Mouse (Mus musculus) left cerebral cortex, adult 9 months (tissue): ENCODE measurements around the gene Gm45021.
"Not testable (repeated sequence)": the region's sequence is repeated elsewhere in the genome, so short reads cannot be mapped to it uniquely, and the experiment has no call there.

ENCODE experiments used
- DNase-seq, 2 experiments: peaks; one replicate each; pipeline ENCODE4 v3.0.0; 2022; ENCODE audit warnings: low spot score in 2 of 2

Gene Gm45021

DNA sequence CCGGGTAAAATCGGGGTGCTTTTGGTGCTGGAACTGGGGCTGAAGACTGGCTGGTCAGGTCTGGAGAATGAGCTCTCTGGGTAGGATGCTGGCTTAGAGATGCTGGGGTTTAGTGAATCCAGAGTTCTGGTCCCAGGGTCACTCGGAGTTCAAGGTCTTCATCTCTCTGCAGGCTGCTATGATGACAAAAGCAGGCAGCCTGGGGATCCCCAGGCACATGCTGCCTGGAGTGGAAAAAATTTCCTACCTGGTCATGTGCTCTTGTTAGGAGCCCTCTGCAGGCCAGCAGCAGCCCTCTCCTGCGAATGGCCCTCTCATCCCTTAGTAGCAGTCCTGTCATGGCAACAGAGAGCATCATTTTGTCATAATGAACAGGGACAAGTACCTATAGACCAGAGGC, 24.1 kb downstream of the Gm45021 start:
- no peak for DNase-seq

DNA sequence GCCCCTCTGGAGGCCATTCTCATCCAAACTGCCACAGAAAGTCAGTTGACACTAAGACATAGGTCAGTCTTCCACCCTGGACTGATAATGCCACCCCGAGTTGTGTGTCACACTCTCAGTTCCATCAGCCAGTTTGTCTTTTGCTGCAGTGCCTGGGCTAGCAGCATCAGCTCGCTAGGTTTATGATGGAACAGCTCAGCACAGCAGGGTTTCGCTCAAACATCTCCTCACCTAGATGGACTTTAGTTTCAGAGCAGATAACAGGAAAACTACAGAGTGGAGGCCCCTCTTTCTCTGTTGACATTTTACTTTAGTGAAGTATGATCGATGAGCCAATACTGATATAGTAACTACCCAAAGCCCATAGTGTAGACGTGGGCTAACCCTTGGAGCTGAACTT, 25.3 kb downstream of the Gm45021 start:
- DNase-seq, result no peak

DNA sequence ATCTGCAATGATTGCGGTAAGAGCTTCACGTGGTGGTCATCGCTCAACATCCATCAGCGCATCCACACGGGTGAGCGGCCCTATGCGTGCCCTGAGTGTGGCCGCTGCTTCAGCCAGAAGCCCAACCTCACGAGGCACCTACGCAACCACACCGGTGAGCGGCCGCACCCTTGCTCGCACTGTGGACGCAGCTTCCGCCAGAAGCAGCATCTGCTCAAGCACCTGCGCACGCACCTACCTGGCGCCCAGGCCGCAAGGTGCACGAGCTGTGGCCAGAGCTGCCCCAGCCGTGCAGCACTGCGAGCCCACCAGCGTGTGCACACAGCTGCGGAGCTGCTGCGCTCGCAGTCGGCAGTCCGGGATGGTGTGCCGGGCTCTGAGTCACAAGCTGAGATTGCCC, 30.6 kb downstream of the Gm45021 start:
- no peak for DNase-seq

DNA sequence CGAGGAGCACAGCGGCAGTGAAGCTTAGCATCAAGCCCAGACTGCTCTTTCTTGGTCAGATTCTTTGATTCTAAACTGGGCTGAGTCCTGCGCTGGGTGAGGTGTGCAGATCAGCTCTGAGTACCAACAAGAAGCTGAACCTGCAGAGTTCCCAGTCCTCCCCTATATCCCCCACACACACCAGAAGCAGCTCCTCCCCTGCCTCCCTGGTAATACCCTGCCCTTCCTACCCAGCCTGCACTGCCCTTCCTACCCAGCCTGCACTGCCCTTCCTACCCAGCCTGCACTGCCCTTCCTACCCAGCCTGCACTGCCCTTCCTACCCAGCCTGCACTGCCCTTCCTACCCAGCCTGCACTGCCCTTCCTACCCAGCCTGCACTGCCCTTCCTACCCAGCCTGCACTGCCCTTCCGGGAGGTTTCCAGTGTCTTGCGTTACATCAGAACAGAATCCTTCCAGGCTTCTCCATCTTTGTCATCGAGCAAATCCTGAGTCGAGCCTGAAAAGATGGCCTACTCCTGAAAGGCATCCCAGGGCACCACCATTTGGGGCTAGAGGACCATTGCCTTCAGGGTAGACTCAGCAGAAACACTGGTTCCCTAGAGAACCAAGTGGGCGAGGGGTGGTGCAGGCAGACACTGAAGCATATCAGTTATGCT, 32.9 kb downstream of the Gm45021 start:
- DNase-seq, result not testable (repeated sequence)

GRCm38 (mm10) chr6:48623460-48623859, 34.0 kb downstream of the Gm45021 start:
- DNase-seq, result no peak

DNA sequence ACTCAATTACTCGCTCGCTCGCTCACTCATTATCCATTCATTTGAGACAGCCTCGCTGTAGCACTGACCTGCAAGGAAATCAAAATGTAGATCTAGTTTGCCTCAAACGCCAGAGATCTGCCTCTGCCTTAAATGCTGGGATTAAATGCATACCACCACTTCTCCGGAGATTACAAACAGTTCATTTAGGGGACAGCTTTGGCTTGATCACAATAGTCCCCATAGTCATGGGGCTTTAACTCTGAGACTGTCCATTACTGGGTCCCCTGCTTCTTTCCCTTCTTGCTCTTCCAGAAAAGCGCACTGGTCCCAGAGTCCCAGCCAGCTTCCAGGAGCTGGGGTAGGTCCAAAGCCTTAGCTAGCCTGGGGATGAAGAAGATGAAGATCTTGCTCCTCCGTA, 37.1 kb downstream of the Gm45021 start, which contains the start of gene AI854703:
AI854703 (plus strand) TSS at position 301 of the 400 bp plus-strand sequence.
- DNase-seq, result no peak

- DNase-seq, result peak in 1 of 2 experiments; percentile 71
These were observed 37.6 kb downstream of the Gm45021 start for GRCm38 (mm10) chr6:48626984-48627383.

- DNase-seq, result no peak
These were observed 38.1 kb downstream of the Gm45021 start for GRCm38 (mm10) chr6:48627511-48627924.

- no peak for DNase-seq
These were observed 39.0 kb downstream of the Gm45021 start for GRCm38 (mm10) chr6:48628377-48628776.

DNA sequence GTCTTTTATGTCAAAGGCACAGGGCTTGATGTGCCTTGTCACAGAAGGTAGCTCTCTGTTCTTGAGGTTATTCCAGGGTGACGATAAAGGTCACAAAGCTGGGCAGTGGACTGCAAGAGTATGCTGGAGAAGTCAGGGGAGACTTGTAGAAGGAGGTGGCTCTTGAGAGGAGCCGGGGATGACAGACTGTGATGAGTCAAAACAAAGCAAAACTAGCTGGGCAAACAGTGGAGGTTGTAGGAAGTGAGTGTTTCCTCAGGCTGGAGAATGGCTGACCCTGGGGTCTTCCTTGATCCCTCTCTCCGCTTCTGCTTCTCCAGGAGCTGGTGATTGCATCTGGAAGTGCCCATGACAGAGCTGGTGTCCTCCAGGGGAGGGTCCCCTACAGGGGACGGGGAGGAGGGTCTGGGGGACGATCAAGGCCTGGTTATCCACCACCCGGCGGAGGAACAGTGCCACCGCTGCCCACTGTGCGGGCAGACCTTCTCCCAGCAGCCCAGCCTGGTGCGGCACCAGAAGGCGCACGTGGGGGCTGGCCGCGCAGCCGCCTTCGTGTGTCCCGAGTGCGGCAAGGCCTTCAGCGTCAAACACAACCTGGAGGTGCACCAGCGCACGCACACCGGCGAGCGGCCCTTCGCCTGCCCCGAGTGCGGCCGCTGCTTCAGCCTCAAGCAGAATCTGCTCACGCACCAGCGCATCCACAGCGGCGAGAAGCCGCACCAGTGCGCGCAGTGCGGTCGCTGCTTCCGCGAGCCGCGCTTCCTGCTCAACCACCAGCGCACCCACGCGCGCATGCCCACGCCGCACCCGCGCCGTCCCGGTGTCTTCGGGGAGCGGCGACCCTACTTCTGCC, 39.6 kb downstream of the Gm45021 start:
- peak in 1 of 2 experiments; percentile 48 for DNase-seq

- DNase-seq, result no peak
These were observed 40.2 kb downstream of the Gm45021 start for GRCm38 (mm10) chr6:48629661-48630034.

GRCm38 (mm10) chr6:48630831-48631230, 41.4 kb downstream of the Gm45021 start:
- no peak for DNase-seq

GRCm38 (mm10) chr6:48635105-48635504, 45.7 kb downstream of the Gm45021 start:
- no peak for DNase-seq

GRCm38 (mm10) chr6:48636515-48636914, 47.1 kb downstream of the Gm45021 start:
- no peak for DNase-seq

DNA sequence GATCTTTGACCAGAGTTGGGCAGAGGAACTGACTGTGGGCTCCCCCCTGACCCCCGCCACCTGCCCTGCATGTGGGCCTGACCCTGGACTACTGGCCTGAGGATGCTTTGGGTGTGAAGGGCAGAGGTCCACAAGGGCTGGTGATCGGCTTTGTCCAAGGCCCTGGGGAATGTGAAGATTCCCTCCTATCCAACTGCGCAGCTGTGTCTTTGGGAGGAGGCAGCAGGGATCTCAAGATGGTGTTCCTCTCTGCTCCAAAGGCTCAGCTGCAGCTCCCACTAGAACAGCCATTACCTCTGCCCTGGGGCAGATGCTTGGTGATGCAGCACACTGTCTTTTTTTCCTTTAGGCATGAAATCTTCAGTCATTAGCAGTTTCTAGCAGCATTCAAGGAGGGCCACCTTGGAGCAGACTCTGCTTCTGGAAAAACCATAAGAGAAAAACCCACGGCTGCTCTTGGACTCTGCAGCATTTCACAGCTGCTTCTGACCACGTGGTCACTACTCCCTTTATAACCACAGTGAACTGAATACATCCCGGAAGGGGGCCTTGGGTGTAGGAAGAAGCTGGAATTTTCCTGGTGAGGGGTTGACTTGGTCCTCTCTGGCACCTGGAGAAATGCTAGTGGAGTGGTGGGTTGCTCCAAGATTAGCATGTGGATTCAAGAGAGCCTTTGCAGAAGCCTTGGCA, 48.5 kb downstream of the Gm45021 start:
- DNase-seq, result no peak

- DNase-seq, result no peak
These were observed 49.1 kb downstream of the Gm45021 start for GRCm38 (mm10) chr6:48638553-48638952.

GRCm38 (mm10) chr6:48641391-48641790, 52.0 kb downstream of the Gm45021 start:
- no peak for DNase-seq

- peak in 1 of 2 experiments; percentile 29 for DNase-seq
These were observed 53.4 kb downstream of the Gm45021 start for GRCm38 (mm10) chr6:48642764-48643292.

GRCm38 (mm10) chr6:48645660-48646308, 56.4 kb downstream of the Gm45021 start:
- DNase-seq, result peak in 1 of 2 experiments; percentile 67

- DNase-seq, result no peak
These were observed 56.9 kb downstream of the Gm45021 start for GRCm38 (mm10) chr6:48646309-48646690.

DNA sequence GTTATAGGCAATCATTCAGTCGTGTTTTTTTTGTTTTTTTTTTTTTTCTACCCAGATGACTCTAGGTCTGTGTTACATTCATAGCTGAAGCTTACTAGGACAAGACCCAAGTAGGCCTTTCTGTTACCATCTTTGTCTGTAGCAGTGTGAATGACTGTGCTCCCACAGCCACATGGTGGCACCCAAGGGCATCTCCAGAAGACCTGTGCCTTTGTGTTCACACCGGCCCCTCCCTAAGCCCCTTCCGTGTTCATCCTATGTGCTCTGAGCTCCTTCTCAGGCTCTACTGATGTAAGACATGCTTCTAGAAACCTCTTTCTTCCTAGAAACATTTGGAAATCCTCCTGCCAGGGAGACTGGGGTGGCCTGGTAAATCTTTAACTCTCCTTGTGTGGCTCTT, 57.6 kb downstream of the Gm45021 start, which contains the start of gene Gimap8:
Gimap8 (plus strand) TSS at position 240 of the 400 bp plus-strand sequence.
- DNase-seq, result no peak

GRCm38 (mm10) chr6:48647611-48648010, 58.2 kb downstream of the Gm45021 start:
- no peak for DNase-seq
